Mouse (Mus musculus) stomach, embryonic 16.5 days (tissue): Measurements from ENCODE around the gene Cntnap5b. TPM values are rescaled to one million over a fixed set of nuclear protein-coding genes. Genes with fewer than 3 reads are reported as not detected.
A peak's percentile ranks its signal among the peaks of the same experiment; 100 is the strongest.

Experiments
- ATAC-seq: fragments of 200-750 bp; cut with Nextera tagmentation; 2 replicates; pipeline ENCODE4 v1.8.0; 2017; ENCODE audit warnings: moderate number of reproducible peaks, moderate TSS enrichment; ENCODE audit not compliant: insufficient read depth, low FRiP score
- H3K27ac ChIP-seq: fragments of 300-500 bp; sonication (generic); 2 replicates; pipeline ENCODE4 v1.5.1; 2014; ENCODE audit warnings: low read length
- H3K27me3 ChIP-seq: fragments of 300-500 bp; sonication (generic); 2 replicates; pipeline ENCODE4 v1.6.1; 2014; ENCODE audit warnings: low read length, control low read depth, mixed read lengths; ENCODE audit not compliant: control insufficient read depth, insufficient read depth
- H3K36me3 ChIP-seq: fragments of 300-500 bp; sonication (generic); 2 replicates; pipeline ENCODE4 v1.6.1; 2014; ENCODE audit warnings: low read length; ENCODE audit not compliant: control insufficient read depth, insufficient read depth
- H3K4me1 ChIP-seq: fragments of 300-500 bp; sonication (generic); 2 replicates; pipeline ENCODE4 v1.6.1; 2014; ENCODE audit warnings: low read length, control low read depth, mixed read lengths; ENCODE audit not compliant: control insufficient read depth, insufficient read depth
- H3K4me2 ChIP-seq: fragments of 300-500 bp; sonication (generic); 2 replicates; pipeline ENCODE4 v1.6.1; 2014; ENCODE audit warnings: low read depth, low read length, mixed read lengths
- H3K4me3 ChIP-seq: fragments of 300-500 bp; sonication (generic); replicated peaks from 2 replicates; pipeline ENCODE4 v1.5.1; 2014; ENCODE audit warnings: mild to moderate bottlenecking, low read length
- H3K9ac ChIP-seq: fragments of 300-500 bp; sonication (generic); 2 replicates; pipeline ENCODE4 v1.6.1; 2014; ENCODE audit warnings: low read length
- H3K9me3 ChIP-seq: fragments of 300-500 bp; sonication (generic); replicated peaks from 2 replicates; pipeline ENCODE4 v1.6.1; 2016; ENCODE audit warnings: low read length, control low read depth; ENCODE audit not compliant: control insufficient read depth
- WGBS: fragments of 180-500 bp; shearing (Covaris S2); extraction: QIAGEN DNeasy Blood & Tissue Kit; methylation state at CpG from one replicate; pipeline ENCODE4 v1.1.7; 2014; 5-methylcytosine and 5-hydroxymethylcytosine counted together
- polyA plus RNA-seq: library from polyadenylated mRNA; unstranded; fragments of >200 nt; fragmentation: Nextera tagmentation; extraction: Ambion mirVana; gene quantifications from 2 replicates; pipeline ENCODE4 v1.2.1, GENCODE M21; 2015

Gene Cntnap5b
- polyA plus RNA-seq, 1 experiment from 2014 or later, result not detected

- H3K4me3 ChIP-seq, result no peak overlapping the region
- no peak overlapping the region for H3K27ac ChIP-seq
- H3K4me1 ChIP-seq, result no peaks in the 10 kb centered on the region
- H3K27me3 ChIP-seq, result no peaks in the 10 kb centered on the region
- no peak overlapping the region for H3K9ac ChIP-seq
- WGBS, result 69% methylated on average over 2 of the region's 2 CpGs
- no peaks in the 10 kb centered on the region for H3K36me3 ChIP-seq
- H3K4me2 ChIP-seq, result no peak overlapping the region
- no peaks in the 10 kb centered on the region for H3K9me3 ChIP-seq
- no peak for ATAC-seq
Observed at GRCm38 (mm10) chr1:100104343-100104742, 331.8 kb downstream of the Cntnap5b start.

GRCm38 (mm10) chr1:100122410-100122935 lies 349.9 kb downstream of the Cntnap5b start:
- no peak overlapping the region for H3K27ac ChIP-seq
- H3K4me3 ChIP-seq, result no peak overlapping the region
- H3K9ac ChIP-seq, result no peak overlapping the region
- ATAC-seq, result no peak
- no peaks in the 10 kb centered on the region for H3K4me1 ChIP-seq
- no peaks in the 10 kb centered on the region for H3K36me3 ChIP-seq
- no peaks in the 10 kb centered on the region for H3K27me3 ChIP-seq
- H3K4me2 ChIP-seq, result no peak overlapping the region
- no peaks in the 10 kb centered on the region for H3K9me3 ChIP-seq

GRCm38 (mm10) chr1:100163588-100164357 lies 391.2 kb downstream of the Cntnap5b start:
- no peak overlapping the region for H3K9ac ChIP-seq
- 72% methylated on average over 2 of the region's 2 CpGs for WGBS
- no peak overlapping the region for H3K4me3 ChIP-seq
- no peaks in the 10 kb centered on the region for H3K27me3 ChIP-seq
- no peak overlapping the region for H3K4me2 ChIP-seq
- no peaks in the 10 kb centered on the region for H3K36me3 ChIP-seq
- H3K4me1 ChIP-seq, result no peaks in the 10 kb centered on the region
- H3K27ac ChIP-seq, result no peak overlapping the region
- no peak for ATAC-seq
- no peaks in the 10 kb centered on the region for H3K9me3 ChIP-seq

GRCm38 (mm10) chr1:100171566-100171965 lies 399.0 kb downstream of the Cntnap5b start:
- H3K4me1 ChIP-seq, result no peaks in the 10 kb centered on the region
- H3K27me3 ChIP-seq, result no peaks in the 10 kb centered on the region
- no peak overlapping the region for H3K4me2 ChIP-seq
- no peak overlapping the region for H3K9ac ChIP-seq
- no peak overlapping the region for H3K4me3 ChIP-seq
- no peaks in the 10 kb centered on the region for H3K9me3 ChIP-seq
- no peak overlapping the region for H3K27ac ChIP-seq
- no peaks in the 10 kb centered on the region for H3K36me3 ChIP-seq
- no peak for ATAC-seq

GRCm38 (mm10) chr1:100180050-100180449 lies 407.5 kb downstream of the Cntnap5b start:
- H3K9ac ChIP-seq, result no peak overlapping the region
- 89% methylated on average over 5 of the region's 5 CpGs for WGBS
- no peaks in the 10 kb centered on the region for H3K27me3 ChIP-seq
- no peak overlapping the region for H3K27ac ChIP-seq
- no peak overlapping the region for H3K4me3 ChIP-seq
- no peak overlapping the region for H3K4me2 ChIP-seq
- no peaks in the 10 kb centered on the region for H3K36me3 ChIP-seq
- H3K4me1 ChIP-seq, result no peaks in the 10 kb centered on the region
- peak; percentile 97 for ATAC-seq
- no peaks in the 10 kb centered on the region for H3K9me3 ChIP-seq

- no peaks in the 10 kb centered on the region for H3K27me3 ChIP-seq
- H3K9me3 ChIP-seq, result no peaks in the 10 kb centered on the region
- ATAC-seq, result 0 out of 2 replicates have a peak, but pooled peaks have one; percentile 40
- no peaks in the 10 kb centered on the region for H3K36me3 ChIP-seq
- no peaks in the 10 kb centered on the region for H3K4me1 ChIP-seq
- no peak overlapping the region for H3K27ac ChIP-seq
- H3K4me2 ChIP-seq, result no peak overlapping the region
- no peak overlapping the region for H3K4me3 ChIP-seq
- 14% methylated on average over 5 of the region's 6 CpGs for WGBS
- no peak overlapping the region for H3K9ac ChIP-seq
Observed at GRCm38 (mm10) chr1:100231980-100232608, 459.5 kb downstream of the Cntnap5b start.

GRCm38 (mm10) chr1:100251964-100252363 lies 479.4 kb downstream of the Cntnap5b start:
- no peak for ATAC-seq
- H3K27ac ChIP-seq, result no peak overlapping the region
- no peaks in the 10 kb centered on the region for H3K27me3 ChIP-seq
- H3K36me3 ChIP-seq, result no peaks in the 10 kb centered on the region
- H3K9ac ChIP-seq, result no peak overlapping the region
- no peaks in the 10 kb centered on the region for H3K4me1 ChIP-seq
- H3K4me3 ChIP-seq, result no peak overlapping the region
- no peaks in the 10 kb centered on the region for H3K9me3 ChIP-seq
- no peak overlapping the region for H3K4me2 ChIP-seq

GRCm38 (mm10) chr1:100310687-100311086 lies 538.1 kb downstream of the Cntnap5b start:
- WGBS, result 88% methylated on average over 1 of the region's 1 CpGs
- no peak for ATAC-seq
- H3K4me2 ChIP-seq, result no peak overlapping the region

GRCm38 (mm10) chr1:100331066-100331465 lies 558.5 kb downstream of the Cntnap5b start:
- ATAC-seq, result no peak
- Histone ChIP-seq H3K4me3 (no peak overlapping the region), H3K36me3 (no peaks in the 10 kb centered on the region), H3K4me2 (no peak overlapping the region), H3K27me3 (no peaks in the 10 kb centered on the region), H3K9ac (no peak overlapping the region), H3K27ac (no peak overlapping the region), H3K4me1 (no peaks in the 10 kb centered on the region), H3K9me3 (no peaks in the 10 kb centered on the region)
- 82% methylated on average over 3 of the region's 3 CpGs for WGBS

More at GRCm38 (mm10) chr1:100310687-100311086, 538.1 kb downstream of the Cntnap5b start:
- Histone ChIP-seq H3K27me3 (no peaks in the 10 kb centered on the region), H3K9ac (no peak overlapping the region), H3K27ac (no peak overlapping the region), H3K4me1 (no peaks in the 10 kb centered on the region), H3K4me3 (no peak overlapping the region), H3K9me3 (no peaks in the 10 kb centered on the region), H3K36me3 (no peaks in the 10 kb centered on the region)
